Mouse (Mus musculus) neural tube, embryonic 14.5 days (tissue): ENCODE results near the gene Nln. TPM values are rescaled to one million over a fixed set of nuclear protein-coding genes. Genes with fewer than 3 reads are reported as not detected.

Experiments
- ATAC-seq: fragments of 200-750 bp; cut with Nextera tagmentation; 2 replicates; pipeline ENCODE4 v1.8.0; 2017; ENCODE audit warnings: low read depth, mild to moderate bottlenecking, moderate TSS enrichment, moderate library complexity
- H3K27ac ChIP-seq: fragments of 300-500 bp; sonication (generic); 2 replicates; pipeline ENCODE4 v1.5.1; 2014; ENCODE audit warnings: low read depth, mild to moderate bottlenecking, control low read depth, low read length, moderate library complexity, mixed read lengths
- H3K27me3 ChIP-seq: fragments of 300-500 bp; sonication (generic); 2 replicates; pipeline ENCODE4 v1.6.1; 2014; ENCODE audit warnings: low read length; ENCODE audit not compliant: control insufficient read depth, insufficient read depth
- H3K36me3 ChIP-seq: fragments of 300-500 bp; sonication (generic); 2 replicates; pipeline ENCODE4 v1.6.1; 2014; ENCODE audit warnings: low read length, mixed read lengths; ENCODE audit not compliant: control insufficient read depth, insufficient read depth
- H3K4me1 ChIP-seq: fragments of 300-500 bp; sonication (generic); 2 replicates; pipeline ENCODE4 v1.6.1; 2014; ENCODE audit warnings: low read length; ENCODE audit not compliant: control insufficient read depth, insufficient read depth
- H3K4me2 ChIP-seq: fragments of 300-500 bp; sonication (generic); 2 replicates; pipeline ENCODE4 v1.6.1; 2014; ENCODE audit warnings: mild to moderate bottlenecking, low read depth, low read length, control low read depth
- H3K4me3 ChIP-seq: fragments of 300-500 bp; sonication (generic); 2 replicates; pipeline ENCODE4 v1.5.1; 2014; ENCODE audit warnings: low read depth, low read length, control low read depth, mixed read lengths
- H3K9ac ChIP-seq: fragments of 300-500 bp; sonication (generic); replicated peaks from 2 replicates; pipeline ENCODE4 v1.6.1; 2014; ENCODE audit warnings: low read depth, mild to moderate bottlenecking, control low read depth, low read length, mixed read lengths
- H3K9me3 ChIP-seq: fragments of 300-500 bp; sonication (generic); 2 replicates; pipeline ENCODE4 v1.6.1; 2016; ENCODE audit warnings: low read length; ENCODE audit not compliant: control insufficient read depth
- WGBS: fragments of 180-500 bp; shearing (Covaris S2); extraction: QIAGEN DNeasy Blood & Tissue Kit; methylation state at CpG from one replicate; pipeline ENCODE4 v1.1.7; 2014; 5-methylcytosine and 5-hydroxymethylcytosine counted together
- polyA plus RNA-seq: library from polyadenylated mRNA; unstranded; fragments of >200 nt; fragmentation: Nextera tagmentation; extraction: Ambion mirVana; gene quantifications from 2 replicates; pipeline ENCODE4 v1.2.1, GENCODE M21; 2014

Nln gene
- polyA plus RNA-seq, 1 experiment from 2014 or later: 71.6 TPM

DNA sequence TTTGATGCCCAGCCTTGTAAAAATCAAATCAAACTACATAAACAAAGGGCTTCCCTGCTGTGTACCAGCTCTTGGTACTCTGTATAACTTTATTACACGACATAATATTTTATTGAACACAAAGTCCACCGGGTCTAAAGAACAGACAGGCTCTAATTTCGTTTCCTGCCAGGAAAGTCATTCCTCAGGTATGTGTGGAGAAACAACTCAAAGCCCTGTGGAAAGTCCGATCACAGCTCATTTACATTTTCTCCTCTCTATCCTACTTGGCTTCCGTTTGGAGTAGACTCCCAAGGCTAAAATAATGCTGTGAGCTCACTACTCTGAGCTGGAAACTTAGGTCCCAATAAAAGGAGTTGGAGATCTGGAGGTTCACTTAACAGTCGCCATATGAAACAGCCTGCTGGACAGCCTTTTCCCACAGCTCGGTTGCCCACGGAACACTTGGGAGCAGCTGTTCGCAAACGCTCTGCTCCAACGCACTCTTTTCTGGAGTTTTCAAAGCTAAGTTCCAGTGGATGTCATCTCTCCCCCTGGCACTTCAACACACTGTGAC, 86.0 kb downstream of the Nln start:
- Histone ChIP-seq H3K27ac (no peak overlapping the region), H3K27me3 (no peaks in the 10 kb centered on the region), H3K9me3 (no peaks in the 10 kb centered on the region), H3K4me3 (no peak overlapping the region), H3K4me2 (no peak overlapping the region), H3K9ac (no peak overlapping the region), H3K4me1 (0 out of 2 replicates have a peak, but pooled peaks cover 2% of the 10 kb centered on the region), H3K36me3 (no peaks in the 10 kb centered on the region)
- ATAC-seq: no peak
- 62% methylated on average over 11 of the region's 11 CpGs for WGBS

DNA sequence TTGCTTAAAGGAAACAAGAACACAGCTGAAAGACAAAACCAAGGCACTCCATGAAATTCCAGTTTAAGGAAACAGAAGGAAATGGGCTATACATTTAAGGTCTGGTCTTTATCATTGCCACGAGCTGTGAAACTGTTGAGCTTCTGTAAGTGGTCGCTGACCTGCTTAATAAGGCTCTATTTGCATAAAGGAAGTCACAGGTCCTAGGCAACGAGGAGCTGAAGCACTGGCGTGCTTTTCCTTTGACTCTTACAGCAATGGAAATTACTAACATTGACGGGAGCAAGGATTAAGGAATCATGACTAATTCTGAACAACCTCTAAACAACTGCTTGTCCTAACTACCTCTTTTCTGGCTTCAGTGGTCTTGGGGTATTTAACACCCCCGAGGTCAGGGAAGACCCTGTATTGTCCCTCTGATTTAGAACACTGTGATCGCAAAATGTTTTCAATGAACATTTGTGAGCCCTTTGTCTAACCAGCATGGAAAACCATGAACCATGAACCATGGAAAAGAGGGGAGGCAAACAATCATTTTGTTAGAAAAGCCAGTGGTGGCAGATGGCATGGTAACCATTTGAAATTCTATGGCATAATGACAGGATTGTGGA, 90.8 kb downstream of the Nln start:
- Histone ChIP-seq H3K27me3 (no peaks in the 10 kb centered on the region), H3K27ac (no peak overlapping the region), H3K9me3 (no peaks in the 10 kb centered on the region), H3K9ac (no peak overlapping the region), H3K36me3 (no peaks in the 10 kb centered on the region), H3K4me3 (no peak overlapping the region), H3K4me2 (no peak overlapping the region), H3K4me1 (no peaks in the 10 kb centered on the region)
- 16% methylated on average over 7 of the region's 7 CpGs for WGBS
- peak; percentile 42; the same call in 1 of the 2 replicates for ATAC-seq

DNA sequence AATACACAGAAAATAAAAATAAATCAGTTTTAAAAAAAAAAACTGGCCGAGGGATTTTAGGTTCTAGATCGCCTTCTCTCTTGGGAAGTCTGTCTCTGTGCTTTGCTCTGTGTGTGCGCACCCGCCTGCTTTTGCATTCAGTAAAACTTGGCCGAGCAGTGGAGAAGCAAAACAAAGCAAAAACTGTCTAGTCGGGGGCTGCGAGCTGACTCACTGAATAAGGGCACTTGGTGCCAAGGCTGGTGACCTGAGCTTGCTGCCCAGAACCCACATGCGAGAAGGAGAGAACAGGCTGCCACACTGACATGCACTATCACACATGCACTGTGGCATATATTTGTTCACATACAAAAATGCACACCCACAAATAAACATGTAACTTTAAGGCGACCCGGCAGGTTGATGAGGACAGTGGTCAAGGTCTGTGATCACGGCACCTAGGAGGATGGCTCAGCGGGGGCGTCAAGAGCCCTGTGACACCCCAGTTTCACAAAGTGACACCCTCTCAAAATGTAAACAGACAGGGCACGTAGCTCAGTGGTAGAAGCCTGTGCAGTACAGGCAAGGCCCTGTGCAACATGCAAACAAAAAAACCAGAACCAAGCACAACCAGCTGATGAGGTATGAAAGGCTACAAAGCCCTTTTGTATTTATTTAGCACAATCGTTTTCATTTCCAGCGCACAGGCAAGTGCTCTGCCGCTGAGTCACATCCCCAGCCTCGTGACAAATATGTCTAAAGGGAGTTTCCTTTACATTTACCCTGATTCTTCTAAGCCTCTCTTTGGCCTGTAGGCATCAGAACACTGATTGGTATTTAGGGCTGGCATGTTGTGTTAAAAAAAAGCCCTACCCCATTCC, 93.9 kb downstream of the Nln start:
- Histone ChIP-seq H3K4me2 (no peak overlapping the region), H3K27ac (no peak overlapping the region), H3K4me3 (no peak overlapping the region), H3K36me3 (no peaks in the 10 kb centered on the region), H3K9ac (no peak overlapping the region), H3K4me1 (no peaks in the 10 kb centered on the region), H3K9me3 (no peaks in the 10 kb centered on the region), H3K27me3 (no peaks in the 10 kb centered on the region; the same call in 1 of the 2 replicates)
- ATAC-seq: no peak
- WGBS: 84% methylated on average over 18 of the region's 18 CpGs

DNA sequence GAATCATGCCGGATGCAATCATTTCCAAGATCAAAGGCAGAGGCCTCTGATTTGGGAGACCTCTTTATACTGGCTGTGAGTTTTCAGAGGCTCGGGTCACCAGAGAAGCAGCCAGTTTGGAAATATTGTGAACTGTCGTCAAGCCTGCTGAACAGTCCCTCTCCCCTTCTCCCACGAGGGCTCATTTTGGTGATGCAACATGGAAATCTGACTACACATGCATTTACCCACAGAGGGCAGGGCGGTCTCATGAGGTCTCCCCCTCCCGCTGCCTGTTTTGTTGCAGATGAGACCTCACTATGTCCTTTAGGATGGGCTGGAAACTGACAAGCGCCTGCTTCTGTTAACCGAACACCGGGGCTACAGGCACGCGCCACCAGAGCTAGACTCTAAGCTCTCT, 95.4 kb downstream of the Nln start:
- 85% methylated on average over 11 of the region's 11 CpGs for WGBS
- H3K27ac ChIP-seq: no peak overlapping the region
- no peak overlapping the region for H3K4me2 ChIP-seq
- ATAC-seq: no peak
- H3K4me1 ChIP-seq: no peaks in the 10 kb centered on the region
- no peaks in the 10 kb centered on the region for H3K36me3 ChIP-seq
- H3K27me3 ChIP-seq: no peaks in the 10 kb centered on the region; the same call in 1 of the 2 replicates
- no peak overlapping the region for H3K9ac ChIP-seq
- H3K4me3 ChIP-seq: no peak overlapping the region
- no peaks in the 10 kb centered on the region for H3K9me3 ChIP-seq

DNA sequence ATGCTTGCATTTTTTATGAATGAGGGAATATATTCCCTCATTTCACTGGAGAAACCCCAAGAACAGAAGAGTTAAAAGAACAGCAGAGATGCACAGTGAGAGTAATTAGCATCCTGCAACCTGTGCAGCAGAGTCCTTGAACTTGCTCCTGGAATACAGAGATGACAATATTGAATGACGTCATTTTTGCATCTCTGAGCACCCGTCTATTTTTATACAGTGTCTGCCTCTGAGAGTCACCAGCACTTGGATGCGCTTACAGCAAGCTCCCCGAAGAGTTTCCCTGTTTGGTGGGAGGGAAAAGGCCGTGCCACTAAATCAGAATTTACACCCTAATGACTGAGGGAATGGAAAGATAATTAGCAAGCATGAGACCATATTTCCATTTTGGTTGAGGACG, 96.0 kb downstream of the Nln start:
- Histone ChIP-seq H3K4me3 (no peak overlapping the region), H3K9me3 (no peaks in the 10 kb centered on the region), H3K9ac (no peak overlapping the region), H3K27me3 (no peaks in the 10 kb centered on the region; the same call in 1 of the 2 replicates), H3K4me1 (no peaks in the 10 kb centered on the region), H3K27ac (no peak overlapping the region), H3K4me2 (no peak overlapping the region), H3K36me3 (no peaks in the 10 kb centered on the region)
- 57% methylated on average over 6 of the region's 6 CpGs for WGBS
- ATAC-seq: peak; percentile 22; the same call in 1 of the 2 replicates

DNA sequence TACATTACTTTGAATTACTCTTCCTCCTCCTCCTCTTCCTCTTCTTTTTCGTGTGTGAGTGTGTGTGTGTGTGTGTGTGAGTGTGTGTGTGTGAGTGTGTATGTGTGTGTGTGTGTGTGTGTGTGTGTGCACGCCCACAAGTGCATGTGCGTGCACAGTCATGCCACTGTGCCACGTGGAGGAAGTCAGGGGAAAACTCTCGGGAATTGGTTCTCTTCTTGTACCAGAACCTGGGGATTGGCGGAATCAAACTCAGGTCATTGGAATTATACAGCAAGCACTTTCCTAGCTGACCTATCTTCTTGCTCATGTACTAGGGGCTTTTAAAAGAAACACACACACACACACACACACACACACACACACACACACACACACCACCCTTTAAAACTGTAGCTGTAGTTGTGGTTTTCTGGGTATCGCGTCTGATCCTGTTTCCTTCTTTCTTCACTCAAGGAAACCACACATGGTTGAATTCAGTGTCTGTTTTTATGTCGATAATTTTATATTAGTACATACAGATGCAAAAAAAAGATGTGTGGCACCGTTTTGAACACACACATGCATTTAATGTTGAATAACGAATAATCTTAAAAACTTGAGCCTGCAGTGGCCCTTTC, 97.1 kb downstream of the Nln start:
- no peaks in the 10 kb centered on the region; the same call in 1 of the 2 replicates for H3K27me3 ChIP-seq
- 91% methylated on average over 11 of the region's 11 CpGs for WGBS
- H3K9ac ChIP-seq: no peak overlapping the region
- no peak overlapping the region for H3K27ac ChIP-seq
- no peak overlapping the region for H3K4me3 ChIP-seq
- H3K9me3 ChIP-seq: no peaks in the 10 kb centered on the region
- H3K4me1 ChIP-seq: no peaks in the 10 kb centered on the region
- H3K36me3 ChIP-seq: no peaks in the 10 kb centered on the region
- no peak overlapping the region for H3K4me2 ChIP-seq
- ATAC-seq: no peak

DNA sequence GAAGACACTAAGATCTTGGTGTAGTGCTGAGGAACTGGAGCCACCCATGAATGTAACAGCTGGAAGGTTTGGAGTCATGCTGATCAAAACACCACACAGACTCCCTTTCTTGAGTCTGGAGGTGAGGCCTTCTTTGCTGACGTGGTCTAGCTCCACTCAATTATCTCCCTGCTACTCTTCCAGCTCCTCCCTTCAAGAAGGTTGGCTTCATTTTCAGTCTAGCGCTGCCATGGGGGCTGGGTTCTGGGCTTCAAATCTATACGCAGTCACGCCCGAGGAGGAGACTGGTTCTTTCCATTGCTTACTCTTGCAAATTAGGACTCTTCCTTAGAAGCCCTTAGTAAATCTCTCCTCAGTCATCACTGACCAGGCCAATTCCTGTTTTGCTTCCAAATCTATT, 98.1 kb downstream of the Nln start:
- no peak overlapping the region for H3K27ac ChIP-seq
- no peak for ATAC-seq
- no peak overlapping the region for H3K4me3 ChIP-seq
- H3K27me3 ChIP-seq: no peaks in the 10 kb centered on the region; the same call in 1 of the 2 replicates
- no peaks in the 10 kb centered on the region for H3K36me3 ChIP-seq
- H3K4me2 ChIP-seq: no peak overlapping the region
- no peaks in the 10 kb centered on the region for H3K4me1 ChIP-seq
- WGBS: 91% methylated on average over 5 of the region's 5 CpGs
- H3K9ac ChIP-seq: no peak overlapping the region
- no peaks in the 10 kb centered on the region for H3K9me3 ChIP-seq

DNA sequence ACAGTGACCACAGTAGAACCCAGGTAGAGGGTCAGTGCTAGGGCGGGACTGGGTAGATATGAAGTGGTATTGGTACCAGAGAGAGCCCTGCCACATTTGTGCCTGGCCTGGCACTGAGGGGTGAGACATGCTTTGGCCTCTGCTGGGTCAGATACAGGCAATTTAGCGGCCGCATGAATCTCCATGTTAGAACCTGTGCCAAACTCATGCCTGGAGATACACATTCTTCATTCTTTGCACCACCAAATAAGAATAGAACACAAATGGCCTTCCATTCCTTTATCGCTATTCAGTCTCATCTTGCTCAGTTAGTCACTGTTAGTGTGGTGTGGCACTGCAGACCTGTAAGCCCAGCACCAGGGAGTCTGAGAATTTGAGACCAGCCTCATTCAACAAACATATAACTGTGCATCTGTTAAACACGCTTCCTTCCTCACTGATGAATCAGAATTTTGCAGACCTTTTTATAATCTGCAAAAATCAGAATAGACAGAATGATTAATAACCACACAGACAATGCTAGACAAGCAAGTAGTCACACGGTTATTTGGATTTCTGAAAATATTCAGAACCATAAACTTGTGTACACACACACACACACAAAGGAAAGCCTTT, 104.1 kb downstream of the Nln start:
- WGBS: 85% methylated on average over 6 of the region's 6 CpGs

More for the DNA sequence above, 104.1 kb downstream of the Nln start:
- no peak for ATAC-seq
- Histone ChIP-seq H3K4me1 (no peaks in the 10 kb centered on the region), H3K4me3 (no peak overlapping the region), H3K4me2 (no peak overlapping the region), H3K9me3 (no peaks in the 10 kb centered on the region), H3K36me3 (no peaks in the 10 kb centered on the region), H3K27me3 (no peaks in the 10 kb centered on the region), H3K27ac (no peak overlapping the region), H3K9ac (no peak overlapping the region)
